20 mouse cellular contexts compared by ENCODE assay signal in the genomic region with DNA sequence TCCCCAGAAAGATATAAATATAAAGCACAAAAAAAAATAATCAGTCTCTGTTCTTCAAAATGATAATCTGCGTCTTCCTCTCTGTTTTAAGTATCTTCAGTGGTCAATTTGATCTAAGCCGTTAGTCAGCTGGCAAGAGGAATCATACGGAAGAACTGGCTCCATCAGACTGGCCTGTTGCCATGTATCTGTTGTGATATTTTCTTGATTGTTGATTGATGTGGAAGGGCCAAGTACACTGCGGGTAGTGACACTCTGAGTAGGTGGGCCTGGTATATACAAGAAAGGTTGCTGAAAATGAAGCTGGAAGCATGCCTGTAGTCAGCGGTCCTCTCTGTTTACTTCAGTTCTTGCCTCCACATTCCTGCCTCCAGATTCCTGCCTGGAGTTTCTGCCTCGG.
A peak's percentile ranks its signal among the peaks of the same experiment; 100 is the strongest.
DNase-seq lines count a peak whose midpoint lies in the region; ATAC-seq and TF ChIP-seq lines count a peak whose summit lies in the region.
"Had no signal": no experiment of that assay in that cellular context is flagged by ENCODE, and none has a peak within 500 bp of the region (broad histone marks: within the 10 kb centered on the region; RNA-seq: fewer than 3 reads in every experiment).

No protein-coding gene starts in this region.

- no peak for DNase-seq in forebrain, postnatal 0 days
- no peak for DNase-seq in hindbrain, embryonic 10.5 days (ENCODE audit: low spot score)
- DNase-seq in neural tube, embryonic 10.5 days (ENCODE audit: extremely low spot score, low spot score): no peak
- no peak for DNase-seq in ovary, postnatal 36 days (ENCODE audit: low spot score)
- DNase-seq: adrenal gland, postnatal 36 days; gastrocnemius, postnatal 14 days; kidney, adult 18-20 months; lung, adult 18-20 months; lung, postnatal 14 days; thymus, adult 2 months had no signal

- no peaks in the 10 kb centered on the region for H3K27me3 ChIP-seq in forebrain, embryonic 13.5 days
- H3K27me3 ChIP-seq in forebrain, postnatal 0 days (ENCODE audit: insufficient read depth, low read length): no peaks in the 10 kb centered on the region
- no peaks in the 10 kb centered on the region for H3K27me3 ChIP-seq in hindbrain, embryonic 15.5 days
- no peaks in the 10 kb centered on the region for H3K27me3 ChIP-seq in hindbrain, embryonic 10.5 days (ENCODE audit: insufficient read depth, poor library complexity, severe bottlenecking)
- H3K27me3 ChIP-seq in neural tube, embryonic 13.5 days: no peaks in the 10 kb centered on the region
- no peaks in the 10 kb centered on the region for H3K27me3 ChIP-seq in neural tube, embryonic 15.5 days (replicated peaks)
- H3K27me3 ChIP-seq: embryonic facial prominence, embryonic 12.5 days; stomach, embryonic 15.5 days had no signal

- H3K4me2 ChIP-seq in forebrain, embryonic 13.5 days: no peak overlapping the region
- H3K4me2 ChIP-seq in forebrain, postnatal 0 days (ENCODE audit: low read depth): no peak overlapping the region
- no peak overlapping the region for H3K4me2 ChIP-seq in hindbrain, embryonic 15.5 days
- H3K4me2 ChIP-seq in neural tube, embryonic 13.5 days: no peak overlapping the region
- no peak overlapping the region for H3K4me2 ChIP-seq in neural tube, embryonic 15.5 days
- H3K4me2 ChIP-seq: embryonic facial prominence, embryonic 12.5 days; stomach, embryonic 15.5 days had no signal

- H3K36me3 ChIP-seq in forebrain, embryonic 13.5 days (ENCODE audit: poor library complexity, severe bottlenecking): no peaks in the 10 kb centered on the region
- H3K36me3 ChIP-seq in forebrain, postnatal 0 days (ENCODE audit: insufficient read depth): no peaks in the 10 kb centered on the region
- no peaks in the 10 kb centered on the region for H3K36me3 ChIP-seq in hindbrain, embryonic 15.5 days
- H3K36me3 ChIP-seq in hindbrain, embryonic 10.5 days: no peaks in the 10 kb centered on the region
- H3K36me3 ChIP-seq in neural tube, embryonic 13.5 days: no peaks in the 10 kb centered on the region
- H3K36me3 ChIP-seq in neural tube, embryonic 15.5 days: no peaks in the 10 kb centered on the region
- H3K36me3 ChIP-seq: embryonic facial prominence, embryonic 12.5 days; heart, embryonic 10.5 days; limb, embryonic 10.5 days; stomach, embryonic 15.5 days had no signal

- H3K9ac ChIP-seq in forebrain, embryonic 13.5 days: no peak overlapping the region
- no peak overlapping the region for H3K9ac ChIP-seq in forebrain, postnatal 0 days
- no peak overlapping the region for H3K9ac ChIP-seq in hindbrain, embryonic 15.5 days
- H3K9ac ChIP-seq in neural tube, embryonic 13.5 days: no peak overlapping the region
- no peak overlapping the region for H3K9ac ChIP-seq in neural tube, embryonic 15.5 days (replicated peaks)
- H3K9ac ChIP-seq: embryonic facial prominence, embryonic 12.5 days; stomach, embryonic 15.5 days had no signal

- peaks cover 19% of the 10 kb centered on the region for H3K4me1 ChIP-seq in forebrain, embryonic 13.5 days
- no peaks in the 10 kb centered on the region for H3K4me1 ChIP-seq in forebrain, postnatal 0 days (ENCODE audit: insufficient read depth)
- peaks cover 26% of the 10 kb centered on the region for H3K4me1 ChIP-seq in hindbrain, embryonic 15.5 days (replicated peaks)
- H3K4me1 ChIP-seq in hindbrain, embryonic 10.5 days (replicated peaks): no peaks in the 10 kb centered on the region
- peaks cover 23% of the 10 kb centered on the region for H3K4me1 ChIP-seq in neural tube, embryonic 13.5 days (replicated peaks)
- peaks cover 24% of the 10 kb centered on the region for H3K4me1 ChIP-seq in neural tube, embryonic 15.5 days
- H3K4me1 ChIP-seq: embryonic facial prominence, embryonic 12.5 days; heart, embryonic 10.5 days; limb, embryonic 10.5 days; stomach, embryonic 15.5 days had no signal

- no peak for TF ChIP-seq CTCF in forebrain, postnatal 0 days (IDR thresholded peaks at IDR 0.05; ENCODE audit: low read depth)

- no peak overlapping the region for H3K4me3 ChIP-seq in forebrain, embryonic 13.5 days
- H3K4me3 ChIP-seq in forebrain, postnatal 0 days (ENCODE audit: low read depth, low read length): no peak overlapping the region
- H3K4me3 ChIP-seq in hindbrain, embryonic 15.5 days: no peak overlapping the region
- no peak overlapping the region for H3K4me3 ChIP-seq in hindbrain, embryonic 10.5 days
- no peak overlapping the region for H3K4me3 ChIP-seq in neural tube, embryonic 13.5 days
- H3K4me3 ChIP-seq in neural tube, embryonic 15.5 days (replicated peaks): no peak overlapping the region
- H3K4me3 ChIP-seq: embryonic facial prominence, embryonic 12.5 days; erythroblast, embryonic 14.5 days; heart, embryonic 10.5 days; limb, embryonic 10.5 days; stomach, embryonic 15.5 days had no signal

- H3K27ac ChIP-seq in forebrain, embryonic 13.5 days: peak overlapping the region; percentile 79; the same call in 1 of the 2 replicates
- H3K27ac ChIP-seq in forebrain, postnatal 0 days (ENCODE audit: low read depth, low read length): no peak overlapping the region
- peak overlapping the region; percentile 70 for H3K27ac ChIP-seq in hindbrain, embryonic 15.5 days (replicated peaks)
- H3K27ac ChIP-seq in hindbrain, embryonic 10.5 days: no peak overlapping the region
- peak overlapping the region; percentile 67; the same call in 1 of the 2 replicates for H3K27ac ChIP-seq in neural tube, embryonic 13.5 days (replicated peaks)
- H3K27ac ChIP-seq in neural tube, embryonic 15.5 days (replicated peaks): peak overlapping the region; percentile 68
- H3K27ac ChIP-seq: embryonic facial prominence, embryonic 12.5 days; heart, embryonic 10.5 days; kidney, postnatal 0 days; limb, embryonic 10.5 days; stomach, embryonic 15.5 days had no signal

- no peaks in the 10 kb centered on the region for H3K9me3 ChIP-seq in forebrain, embryonic 13.5 days (replicated peaks)
- H3K9me3 ChIP-seq in forebrain, postnatal 0 days (ENCODE audit: low read length): no peaks in the 10 kb centered on the region
- no peaks in the 10 kb centered on the region for H3K9me3 ChIP-seq in hindbrain, embryonic 15.5 days
- H3K9me3 ChIP-seq in hindbrain, embryonic 10.5 days: no peaks in the 10 kb centered on the region
- H3K9me3 ChIP-seq in neural tube, embryonic 13.5 days: no peaks in the 10 kb centered on the region
- no peaks in the 10 kb centered on the region for H3K9me3 ChIP-seq in neural tube, embryonic 15.5 days (replicated peaks)
- H3K9me3 ChIP-seq: embryonic facial prominence, embryonic 12.5 days; heart, embryonic 10.5 days; limb, embryonic 10.5 days; stomach, embryonic 15.5 days had no signal

- ATAC-seq in forebrain, embryonic 13.5 days: no peak
- ATAC-seq in forebrain, postnatal 0 days: no peak
- no peak for ATAC-seq in hindbrain, embryonic 15.5 days (ENCODE audit: low FRiP score, low read depth)
- no peak for ATAC-seq in neural tube, embryonic 13.5 days (ENCODE audit: low read depth)
- ATAC-seq in neural tube, embryonic 15.5 days (ENCODE audit: low FRiP score): no peak

- 79% methylated on average over 6 of the region's 6 CpGs for WGBS in forebrain, embryonic 13.5 days
- WGBS in forebrain, postnatal 0 days: 54% methylated on average over 6 of the region's 6 CpGs
- whole genome bisulfite sequencing in hindbrain, embryonic 15.5 days: 80% methylated on average over 6 of the region's 6 CpGs
- 90% methylated on average over 6 of the region's 6 CpGs for whole genome bisulfite sequencing in hindbrain, embryonic 10.5 days
- WGBS in neural tube, embryonic 13.5 days: 89% methylated on average over 6 of the region's 6 CpGs
- 78% methylated on average over 6 of the region's 6 CpGs for WGBS in neural tube, embryonic 15.5 days

Comparison
In these comparisons a context has a peak if more than half of its experiments do, and no peak if none do; other contexts are left out.
1. H3K27ac ChIP-seq: peak in forebrain, embryonic 13.5 days (single experiment), hindbrain, embryonic 15.5 days (single experiment), neural tube, embryonic 13.5 days (single experiment) and neural tube, embryonic 15.5 days (single experiment); none in forebrain, postnatal 0 days (single experiment) and hindbrain, embryonic 10.5 days (single experiment).